Mouse (Mus musculus) erythroblast, embryonic 14.5 days (primary cell): ENCODE results near the gene Plxna1. TPM values are rescaled to one million over a fixed set of nuclear protein-coding genes. Genes with fewer than 3 reads are reported as not detected.

Experiments used
- H3K27me3 ChIP-seq: 2 replicates; pipeline ENCODE4 v1.6.1; 2012; ENCODE audit warnings: inconsistent platforms; ENCODE audit not compliant: control insufficient read depth
- H3K36me3 ChIP-seq: 2 replicates; pipeline ENCODE4 v1.6.1; 2012; ENCODE audit warnings: mild to moderate bottlenecking, inconsistent platforms; ENCODE audit not compliant: control insufficient read depth
- H3K4me1 ChIP-seq: 2 replicates; pipeline ENCODE4 v1.6.1; 2012; ENCODE audit warnings: inconsistent platforms; ENCODE audit not compliant: control insufficient read depth
- H3K4me3 ChIP-seq: replicated peaks from 2 replicates; pipeline ENCODE3; 2012; ENCODE audit warnings: moderate library complexity, mild to moderate bottlenecking, inconsistent platforms
- H3K9me3 ChIP-seq: 2 replicates; pipeline ENCODE4 v1.6.1; 2012; ENCODE audit warnings: low read length, inconsistent platforms, mixed read lengths; ENCODE audit not compliant: control insufficient read depth
- GATA1 ChIP-seq: IDR thresholded peaks from 2 replicates; pipeline ENCODE4 v1.6.1; 2012; ENCODE audit warnings: low read length, inconsistent platforms, mixed read lengths
- TAL1 ChIP-seq: IDR thresholded peaks from 3 replicates; pipeline ENCODE4 v1.6.1; 2012; ENCODE audit warnings: low read length, inconsistent platforms, mixed read lengths
- polyA plus RNA-seq: library from polyadenylated mRNA; stranded (reverse); fragments of >175 nt; gene quantifications from 2 replicates; pipeline ENCODE4 v1.2.3, GENCODE M21; 2012

Plxna1 gene
- polyA plus RNA-seq, result 0.04 and 0.07 TPM in 2 replicates

- peaks cover 48% of the 10 kb centered on the region for H3K4me1 ChIP-seq
- H3K27me3 ChIP-seq, result peaks cover 26% of the 10 kb centered on the region
- peak within 1 kb of the TSS; percentile 73 for H3K4me3 ChIP-seq
- TF ChIP-seq GATA1, result no peak
- no peak for TF ChIP-seq TAL1
- H3K9me3 ChIP-seq, result no peaks in the 10 kb centered on the region
- H3K36me3 ChIP-seq, result no peaks in the 10 kb centered on the region; the same call in 1 of the 2 replicates
These were observed at the start of gene Plxna1 for GRCm38 (mm10) chr6:89362281-89363106. Gene Plxna1 (minus strand): TSS chr6:89362620.

GRCm38 (mm10) chr6:89409041-89409440 lies 46.6 kb upstream of the Plxna1 start:
- TF ChIP-seq TAL1 (no peak), GATA1 (no peak)
- Histone ChIP-seq H3K9me3 (no peaks in the 10 kb centered on the region), H3K27me3 (no peaks in the 10 kb centered on the region), H3K4me3 (no peak overlapping the region), H3K36me3 (no peaks in the 10 kb centered on the region), H3K4me1 (peaks cover 16% of the 10 kb centered on the region)

GRCm38 (mm10) chr6:89408259-89408658 lies 45.8 kb upstream of the Plxna1 start:
- Histone ChIP-seq H3K27me3 (no peaks in the 10 kb centered on the region), H3K36me3 (no peaks in the 10 kb centered on the region), H3K4me1 (peaks cover 9% of the 10 kb centered on the region), H3K4me3 (no peak overlapping the region), H3K9me3 (no peaks in the 10 kb centered on the region)
- no peak for TF ChIP-seq GATA1
- no peak for TF ChIP-seq TAL1

- TF ChIP-seq TAL1 (no peak), GATA1 (no peak)
- no peaks in the 10 kb centered on the region for H3K27me3 ChIP-seq
These were observed 44.9 kb upstream of the Plxna1 start for GRCm38 (mm10) chr6:89407247-89407889.

GRCm38 (mm10) chr6:89404964-89405363 lies 42.5 kb upstream of the Plxna1 start:
- H3K4me3 ChIP-seq, result no peak overlapping the region
- no peaks in the 10 kb centered on the region for H3K27me3 ChIP-seq
- H3K9me3 ChIP-seq, result no peaks in the 10 kb centered on the region
- no peaks in the 10 kb centered on the region for H3K36me3 ChIP-seq
- peaks cover 5% of the 10 kb centered on the region for H3K4me1 ChIP-seq
- no peak for TF ChIP-seq GATA1
- TF ChIP-seq TAL1, result no peak

More at GRCm38 (mm10) chr6:89407247-89407889, 44.9 kb upstream of the Plxna1 start:
- H3K9me3 ChIP-seq, result no peaks in the 10 kb centered on the region
- H3K4me1 ChIP-seq, result peaks cover 5% of the 10 kb centered on the region
- no peaks in the 10 kb centered on the region for H3K36me3 ChIP-seq
- H3K4me3 ChIP-seq, result no peak overlapping the region

- no peaks in the 10 kb centered on the region for H3K9me3 ChIP-seq
- H3K4me3 ChIP-seq, result no peak overlapping the region
- no peaks in the 10 kb centered on the region for H3K27me3 ChIP-seq
- peaks cover 5% of the 10 kb centered on the region for H3K4me1 ChIP-seq
- no peaks in the 10 kb centered on the region for H3K36me3 ChIP-seq
- TF ChIP-seq TAL1 (no peak), GATA1 (no peak)
These were observed 41.1 kb upstream of the Plxna1 start for GRCm38 (mm10) chr6:89403257-89404225.

- TF ChIP-seq TAL1 (no peak), GATA1 (no peak)
- Histone ChIP-seq H3K4me3 (no peak overlapping the region), H3K27me3 (no peaks in the 10 kb centered on the region)
These were observed 40.0 kb upstream of the Plxna1 start for GRCm38 (mm10) chr6:89402406-89402805.

GRCm38 (mm10) chr6:89399564-89399963 lies 37.1 kb upstream of the Plxna1 start:
- H3K4me1 ChIP-seq, result no peaks in the 10 kb centered on the region
- no peaks in the 10 kb centered on the region for H3K36me3 ChIP-seq
- H3K27me3 ChIP-seq, result no peaks in the 10 kb centered on the region
- no peak overlapping the region for H3K4me3 ChIP-seq
- TF ChIP-seq TAL1, result no peak
- no peak for TF ChIP-seq GATA1
- no peaks in the 10 kb centered on the region for H3K9me3 ChIP-seq

More at GRCm38 (mm10) chr6:89402406-89402805, 40.0 kb upstream of the Plxna1 start:
- H3K9me3 ChIP-seq, result no peaks in the 10 kb centered on the region
- H3K36me3 ChIP-seq, result no peaks in the 10 kb centered on the region
- H3K4me1 ChIP-seq, result peaks cover 3% of the 10 kb centered on the region

- TF ChIP-seq GATA1 (no peak), TAL1 (no peak)
- Histone ChIP-seq H3K4me3 (no peak overlapping the region), H3K4me1 (no peaks in the 10 kb centered on the region), H3K9me3 (no peaks in the 10 kb centered on the region), H3K27me3 (no peaks in the 10 kb centered on the region), H3K36me3 (no peaks in the 10 kb centered on the region)
These were observed 35.5 kb upstream of the Plxna1 start for GRCm38 (mm10) chr6:89397919-89398318.
